Mouse (Mus musculus): ENCODE results near the gene Srl. TPM values are rescaled to one million over a fixed set of nuclear protein-coding genes. Genes with fewer than 3 reads are reported as not detected.

Srl gene
- polyA plus RNA-seq, 1 experiment: 11.4 TPM

DNA sequence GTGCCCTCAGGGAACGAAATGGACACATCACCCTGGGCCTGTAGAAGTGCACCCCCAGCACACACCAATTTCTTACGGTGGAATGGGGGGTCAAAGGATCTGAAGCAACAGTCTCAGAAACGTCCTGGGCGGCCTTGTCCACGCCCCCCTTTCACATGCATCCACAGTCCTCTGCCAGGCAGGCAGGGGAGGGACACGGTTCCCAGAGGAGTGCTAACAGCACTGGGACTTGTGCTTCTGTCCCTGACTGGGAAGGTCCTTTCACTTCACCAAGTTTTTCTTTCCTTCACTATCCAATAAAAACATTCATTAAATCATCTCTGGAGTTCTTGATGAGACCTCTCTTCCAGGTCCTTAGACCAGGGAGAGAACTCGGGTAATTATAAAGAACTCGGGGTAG lies 20.9 kb downstream of the Srl start:
- TF ChIP-seq CEBPB (IDR thresholded peaks at IDR 0.05; ENCODE audit: low read depth): no peak
- no peak for TF ChIP-seq FOSL1 (IDR thresholded peaks at IDR 0.05; ENCODE audit: insufficient read depth, low read length, poor library complexity, severe bottlenecking)
- no peak for TF ChIP-seq MYOG (IDR thresholded peaks at IDR 0.05; ENCODE audit: control insufficient read depth, extremely low read depth, insufficient read length)
- TF ChIP-seq CTCF (IDR thresholded peaks at IDR 0.05; ENCODE audit: control insufficient read depth, insufficient read depth, insufficient read length): no peak
- TF ChIP-seq MAX (IDR thresholded peaks at IDR 0.05): no peak
- TF ChIP-seq USF1 (IDR thresholded peaks at IDR 0.05; ENCODE audit: low read depth): no peak
- no peak for TF ChIP-seq MYOD1 (IDR thresholded peaks at IDR 0.05; ENCODE audit: control insufficient read depth, insufficient read length, low read depth)
- H3K36me3 ChIP-seq (ENCODE audit: control insufficient read depth, insufficient read depth): no peaks in the 10 kb centered on the region
- H3K4me3 ChIP-seq (ENCODE audit: insufficient read depth, poor library complexity, severe bottlenecking): no peak overlapping the region
- H3K27me3 ChIP-seq (ENCODE audit: control insufficient read depth, insufficient read depth, insufficient read length): no peaks in the 10 kb centered on the region
- no peak overlapping the region for H3ac ChIP-seq (ENCODE audit: control insufficient read depth, insufficient read length, low read depth)
- no peaks in the 10 kb centered on the region for H3K79me3 ChIP-seq (ENCODE audit: low read depth)
- H3K79me2 ChIP-seq (ENCODE audit: control insufficient read depth, insufficient read depth): no peaks in the 10 kb centered on the region

DNA sequence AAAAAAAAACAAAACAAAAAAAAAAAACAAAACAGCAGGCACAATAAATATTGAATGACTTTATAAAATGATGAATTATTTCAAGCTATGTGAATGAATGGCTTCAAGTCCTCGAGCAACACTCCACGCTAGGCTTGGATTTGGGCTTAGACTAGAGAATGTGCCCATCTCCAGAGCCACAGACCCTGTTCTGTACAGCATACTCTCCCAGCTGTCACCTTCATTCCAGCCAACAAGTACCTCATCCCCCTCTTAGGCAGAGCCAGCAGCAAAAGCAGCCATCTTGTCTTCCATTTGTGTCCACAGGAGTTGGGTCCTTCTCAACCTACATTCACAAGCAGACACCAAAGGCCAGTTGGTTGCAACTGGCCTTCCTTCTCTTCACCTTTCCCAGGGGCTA lies 21.8 kb downstream of the Srl start:
- TF ChIP-seq FOSL1 (IDR thresholded peaks at IDR 0.05; ENCODE audit: insufficient read depth, low read length, poor library complexity, severe bottlenecking) (no peak), MAX (IDR thresholded peaks at IDR 0.05) (no peak), CEBPB (IDR thresholded peaks at IDR 0.05; ENCODE audit: low read depth) (no peak), MYOD1 (IDR thresholded peaks at IDR 0.05; ENCODE audit: control insufficient read depth, insufficient read length, low read depth) (no peak), MYOG (IDR thresholded peaks at IDR 0.05; ENCODE audit: control insufficient read depth, extremely low read depth, insufficient read length) (no peak), USF1 (IDR thresholded peaks at IDR 0.05; ENCODE audit: low read depth) (no peak), CTCF (IDR thresholded peaks at IDR 0.05; ENCODE audit: control insufficient read depth, insufficient read depth, insufficient read length) (no peak)
- Histone ChIP-seq H3ac (ENCODE audit: control insufficient read depth, insufficient read length, low read depth) (no peak overlapping the region), H3K4me3 (ENCODE audit: insufficient read depth, poor library complexity, severe bottlenecking) (no peak overlapping the region), H3K36me3 (ENCODE audit: control insufficient read depth, insufficient read depth) (no peaks in the 10 kb centered on the region), H3K79me3 (ENCODE audit: low read depth) (no peaks in the 10 kb centered on the region), H3K27me3 (ENCODE audit: control insufficient read depth, insufficient read depth, insufficient read length) (no peaks in the 10 kb centered on the region), H3K79me2 (ENCODE audit: control insufficient read depth, insufficient read depth) (no peaks in the 10 kb centered on the region)

- Histone ChIP-seq H3K36me3 (ENCODE audit: control insufficient read depth, insufficient read depth) (no peaks in the 10 kb centered on the region), H3K79me2 (ENCODE audit: control insufficient read depth, insufficient read depth) (no peaks in the 10 kb centered on the region), H3K79me3 (ENCODE audit: low read depth) (no peaks in the 10 kb centered on the region), H3K27me3 (ENCODE audit: control insufficient read depth, insufficient read depth, insufficient read length) (no peaks in the 10 kb centered on the region), H3ac (ENCODE audit: control insufficient read depth, insufficient read length, low read depth) (no peak overlapping the region), H3K4me3 (ENCODE audit: insufficient read depth, poor library complexity, severe bottlenecking) (no peak overlapping the region)
- TF ChIP-seq CTCF (IDR thresholded peaks at IDR 0.05; ENCODE audit: control insufficient read depth, insufficient read depth, insufficient read length) (no peak), MAX (IDR thresholded peaks at IDR 0.05) (no peak), MYOD1 (IDR thresholded peaks at IDR 0.05; ENCODE audit: control insufficient read depth, insufficient read length, low read depth) (no peak), USF1 (IDR thresholded peaks at IDR 0.05; ENCODE audit: low read depth) (no peak), CEBPB (IDR thresholded peaks at IDR 0.05; ENCODE audit: low read depth) (no peak), MYOG (IDR thresholded peaks at IDR 0.05; ENCODE audit: control insufficient read depth, extremely low read depth, insufficient read length) (no peak), FOSL1 (IDR thresholded peaks at IDR 0.05; ENCODE audit: insufficient read depth, low read length, poor library complexity, severe bottlenecking) (no peak)
These were observed 22.5 kb downstream of the Srl start for GRCm38 (mm10) chr16:4519157-4519556.

- TF ChIP-seq CTCF (IDR thresholded peaks at IDR 0.05; ENCODE audit: control insufficient read depth, insufficient read depth, insufficient read length): no peak
- no peak for TF ChIP-seq CEBPB (IDR thresholded peaks at IDR 0.05; ENCODE audit: low read depth)
- TF ChIP-seq MYOD1 (IDR thresholded peaks at IDR 0.05; ENCODE audit: control insufficient read depth, insufficient read length, low read depth): no peak
- TF ChIP-seq MYOG (IDR thresholded peaks at IDR 0.05; ENCODE audit: control insufficient read depth, extremely low read depth, insufficient read length): no peak
- no peak for TF ChIP-seq USF1 (IDR thresholded peaks at IDR 0.05; ENCODE audit: low read depth)
- TF ChIP-seq FOSL1 (IDR thresholded peaks at IDR 0.05; ENCODE audit: insufficient read depth, low read length, poor library complexity, severe bottlenecking): no peak
- TF ChIP-seq MAX (IDR thresholded peaks at IDR 0.05): no peak
- H3K79me3 ChIP-seq (ENCODE audit: low read depth): no peaks in the 10 kb centered on the region
- no peaks in the 10 kb centered on the region for H3K79me2 ChIP-seq (ENCODE audit: control insufficient read depth, insufficient read depth)
- H3K4me3 ChIP-seq (ENCODE audit: insufficient read depth, poor library complexity, severe bottlenecking): no peak overlapping the region
- H3K27me3 ChIP-seq (ENCODE audit: control insufficient read depth, insufficient read depth, insufficient read length): no peaks in the 10 kb centered on the region
- H3K36me3 ChIP-seq (ENCODE audit: control insufficient read depth, insufficient read depth): no peaks in the 10 kb centered on the region
- H3ac ChIP-seq (ENCODE audit: control insufficient read depth, insufficient read length, low read depth): no peak overlapping the region
These were observed 23.7 kb downstream of the Srl start for GRCm38 (mm10) chr16:4517906-4518305.

GRCm38 (mm10) chr16:4514383-4514782 lies 27.2 kb downstream of the Srl start:
- no peaks in the 10 kb centered on the region for H3K36me3 ChIP-seq (ENCODE audit: control insufficient read depth, insufficient read depth)
- no peak for TF ChIP-seq CTCF (IDR thresholded peaks at IDR 0.05; ENCODE audit: control insufficient read depth, insufficient read depth, insufficient read length)
- no peak for TF ChIP-seq FOSL1 (IDR thresholded peaks at IDR 0.05; ENCODE audit: insufficient read depth, low read length, poor library complexity, severe bottlenecking)
- TF ChIP-seq MYOG (IDR thresholded peaks at IDR 0.05; ENCODE audit: control insufficient read depth, extremely low read depth, insufficient read length): no peak
- TF ChIP-seq MYOD1 (IDR thresholded peaks at IDR 0.05; ENCODE audit: control insufficient read depth, insufficient read length, low read depth): no peak
- TF ChIP-seq USF1 (IDR thresholded peaks at IDR 0.05; ENCODE audit: low read depth): no peak
- TF ChIP-seq MAX (IDR thresholded peaks at IDR 0.05): no peak
- TF ChIP-seq CEBPB (IDR thresholded peaks at IDR 0.05; ENCODE audit: low read depth): no peak

More at GRCm38 (mm10) chr16:4514383-4514782, 27.2 kb downstream of the Srl start:
- H3K4me3 ChIP-seq (ENCODE audit: insufficient read depth, poor library complexity, severe bottlenecking): no peak overlapping the region
- no peaks in the 10 kb centered on the region for H3K27me3 ChIP-seq (ENCODE audit: control insufficient read depth, insufficient read depth, insufficient read length)
- no peaks in the 10 kb centered on the region for H3K79me3 ChIP-seq (ENCODE audit: low read depth)
- no peak overlapping the region for H3ac ChIP-seq (ENCODE audit: control insufficient read depth, insufficient read length, low read depth)
- H3K79me2 ChIP-seq (ENCODE audit: control insufficient read depth, insufficient read depth): no peaks in the 10 kb centered on the region
